Mouse (Mus musculus): ENCODE data around the gene Ccdc136.
A peak's percentile ranks its signal among the peaks of the same experiment; 100 is the strongest.

Ccdc136 gene

GRCm38 (mm10) chr6:29436461-29436934 lies 40.4 kb downstream of the Ccdc136 start:
- no peak for DNase-seq (ENCODE audit: low read depth, low spot score)

GRCm38 (mm10) chr6:29439251-29439650 lies 43.1 kb downstream of the Ccdc136 start:
- no peak for DNase-seq (ENCODE audit: low read depth, low spot score)

GRCm38 (mm10) chr6:29439789-29440188 lies 43.7 kb downstream of the Ccdc136 start:
- DNase-seq (ENCODE audit: low read depth, low spot score) = no peak

DNA sequence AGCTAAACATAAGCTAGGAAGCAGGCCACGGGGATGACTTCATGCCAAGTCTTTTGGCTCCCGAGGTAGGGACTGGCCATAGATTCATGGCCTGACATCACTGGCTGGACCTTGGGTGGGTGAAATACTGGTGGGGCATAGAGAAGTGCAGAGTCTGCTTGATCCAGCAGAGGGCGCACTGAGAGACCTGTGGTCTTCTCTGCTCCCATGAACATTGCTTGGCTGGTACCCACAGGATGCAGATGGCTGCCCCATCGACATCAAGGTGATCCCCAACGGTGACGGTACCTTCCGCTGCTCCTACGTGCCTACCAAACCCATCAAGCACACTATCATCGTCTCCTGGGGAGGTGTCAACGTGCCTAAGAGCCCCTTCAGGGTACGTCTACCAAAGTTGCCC lies 48.7 kb downstream of the Ccdc136 start:
- DNase-seq (ENCODE audit: low read depth, low spot score) = no peak

GRCm38 (mm10) chr6:29445354-29445753 lies 49.2 kb downstream of the Ccdc136 start:
- no peak for DNase-seq (ENCODE audit: low read depth, low spot score)

DNA sequence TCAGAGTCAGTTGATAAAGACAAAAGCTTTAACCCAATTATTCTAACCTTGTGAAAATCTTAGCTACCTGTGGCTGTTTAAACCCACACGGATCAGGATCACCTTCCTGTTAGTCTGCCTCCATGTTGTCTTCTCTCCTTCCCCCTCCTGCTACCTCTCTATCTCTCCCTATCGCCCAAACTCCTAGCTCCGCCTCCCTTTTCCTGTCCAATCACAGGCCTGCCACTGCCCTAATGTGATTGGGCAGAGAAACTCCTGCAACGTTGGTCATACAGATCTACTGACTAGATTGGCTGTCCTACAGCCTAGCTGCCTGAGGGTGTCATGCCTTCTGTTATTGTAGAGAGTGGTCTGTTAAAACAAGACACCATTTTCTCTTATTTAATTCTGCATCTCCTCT lies 53.7 kb downstream of the Ccdc136 start:
- no peak for DNase-seq (ENCODE audit: low read depth, low spot score)

GRCm38 (mm10) chr6:29450667-29451066 lies 54.6 kb downstream of the Ccdc136 start:
- DNase-seq (ENCODE audit: low read depth, low spot score) = no peak

GRCm38 (mm10) chr6:29461502-29461901 lies 65.4 kb downstream of the Ccdc136 start:
- DNase-seq (ENCODE audit: low read depth, low spot score) = no peak

GRCm38 (mm10) chr6:29463388-29463787 lies 67.3 kb downstream of the Ccdc136 start:
- no peak for DNase-seq (ENCODE audit: low read depth, low spot score)

DNA sequence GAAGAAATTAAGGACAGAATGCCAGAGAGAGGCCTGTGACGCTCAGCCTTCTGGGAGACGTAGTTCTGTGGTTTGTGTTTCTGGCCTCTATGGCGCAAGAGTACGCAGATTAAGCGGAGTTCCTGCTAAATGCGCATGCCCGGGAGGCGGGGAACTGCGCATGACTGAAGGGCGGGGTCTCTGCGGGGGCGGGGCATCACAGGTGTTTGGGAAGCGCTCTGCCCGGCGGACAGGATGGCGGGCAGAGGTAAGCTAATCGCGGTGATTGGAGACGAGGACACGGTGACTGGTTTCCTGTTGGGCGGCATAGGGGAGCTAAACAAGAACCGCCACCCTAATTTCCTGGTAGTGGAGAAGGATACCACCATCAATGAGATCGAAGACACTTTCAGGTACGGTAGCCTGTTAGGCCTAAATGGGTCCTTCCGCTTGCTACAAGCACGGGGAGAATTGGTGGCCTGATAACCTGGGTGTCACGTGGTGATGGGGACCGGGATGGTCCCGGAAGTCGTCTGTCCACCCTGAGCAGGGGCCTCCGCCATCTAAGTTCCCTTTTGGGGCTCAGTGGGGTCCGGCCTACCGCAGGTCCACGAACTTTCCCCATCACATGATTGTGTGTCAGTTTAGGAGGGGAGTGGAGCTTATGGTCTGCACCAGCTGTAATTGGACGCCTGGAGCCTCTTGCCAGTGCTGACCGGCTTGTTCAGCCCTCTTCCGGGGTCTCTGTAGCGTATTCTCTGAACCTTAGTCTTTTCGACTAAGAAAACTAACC lies 71.7 kb downstream of the Ccdc136 start, which contains the start of gene Atp6v1f:
TSS of gene Atp6v1f (plus strand) at position 136 of the 772 bp plus-strand sequence.
- peak; percentile 94 for DNase-seq (ENCODE audit: low read depth, low spot score)

GRCm38 (mm10) chr6:29468851-29469250 lies 72.7 kb downstream of the Ccdc136 start:
- DNase-seq (ENCODE audit: low read depth, low spot score) = no peak

DNA sequence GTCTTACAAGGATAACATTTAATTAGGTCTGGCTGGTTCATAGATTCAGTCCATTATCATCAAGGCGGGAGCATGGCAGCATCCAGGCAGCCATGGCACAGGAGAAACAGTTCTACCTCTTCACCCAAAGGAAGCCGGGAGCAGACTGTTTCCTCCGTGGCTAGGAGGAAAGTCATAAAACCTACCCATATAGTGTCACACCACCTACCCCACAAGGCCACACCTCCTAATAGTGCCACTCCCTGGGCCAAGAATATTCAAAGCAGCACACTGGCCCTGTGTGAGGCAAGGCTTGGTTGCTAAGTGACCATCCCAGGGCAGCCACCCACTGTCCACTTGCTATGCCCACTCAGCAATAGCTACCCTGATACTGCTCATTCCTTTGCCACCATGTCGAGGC lies 75.0 kb downstream of the Ccdc136 start, which contains the start of gene Atp6v1fnb:
TSS of gene Atp6v1fnb (plus strand) at position 301 of the 400 bp plus-strand sequence.
- DNase-seq (ENCODE audit: low read depth, low spot score) = no peak

GRCm38 (mm10) chr6:29473941-29474691 lies 78.0 kb downstream of the Ccdc136 start:
- no peak for DNase-seq (ENCODE audit: low read depth, low spot score)

GRCm38 (mm10) chr6:29474736-29475135 lies 78.6 kb downstream of the Ccdc136 start:
- DNase-seq (ENCODE audit: low read depth, low spot score) = no peak

Data from retina, adult 2 months (tissue).